Mouse (Mus musculus): ENCODE results near the gene Olfr658.

Gene Olfr658

GRCm38 (mm10) chr7:104646841-104647482, at the start of gene Olfr658:
TSS of gene Olfr658 (minus strand) at chr7:104647305.
- peak; percentile 57 for DNase-seq

GRCm38 (mm10) chr7:104686201-104686600, 39.1 kb upstream of the Olfr658 start, which contains the start of gene Olfr661:
TSS of gene Olfr661 (plus strand) at chr7:104686501.
- no peak for DNase-seq

GRCm38 (mm10) chr7:104666453-104666852, 19.3 kb upstream of the Olfr658 start, which contains the start of gene Olfr659:
TSS of gene Olfr659 (plus strand) at chr7:104666753.
- no peak for DNase-seq

GRCm38 (mm10) chr7:104624494-104624893, 22.6 kb downstream of the Olfr658 start, which contains the start of gene Olfr657:
TSS of gene Olfr657 (plus strand) at chr7:104624794.
- no peak for DNase-seq

- no peak for DNase-seq
Measured at GRCm38 (mm10) chr7:104613655-104614054, 33.5 kb downstream of the Olfr658 start, which contains the start of gene Olfr656. TSS of gene Olfr656 (plus strand) at chr7:104613955.

GRCm38 (mm10) chr7:104604727-104605126, 42.4 kb downstream of the Olfr658 start:
- DNase-seq = no peak

GRCm38 (mm10) chr7:104603173-104603572, 43.9 kb downstream of the Olfr658 start:
- DNase-seq = no peak

- no peak for DNase-seq
Measured at GRCm38 (mm10) chr7:104601679-104602078, 45.4 kb downstream of the Olfr658 start, which contains the start of gene Olfr655. TSS of gene Olfr655 (minus strand) at chr7:104601779.
